Mouse (Mus musculus) yolk sac, embryonic 10.5 days (tissue): ENCODE measurements at regions not wholly inside any gene's neighbourhood (a gene's known extent, or its start where the extent isn't known, plus 50 kb on each side); places are given as distances from the start of the nearest gene placed in this dataset.
A peak's percentile ranks its signal among the peaks of the same experiment; 100 is the strongest.
"Not testable (repeated sequence)": the region's sequence is repeated elsewhere in the genome, so short reads cannot be mapped to it uniquely, and the experiment has no call there.

Experiments
- DNase-seq: peaks from one replicate; pipeline ENCODE4 v3.0.0-alpha.2; 2017; ENCODE audit warnings: low spot score

DNA sequence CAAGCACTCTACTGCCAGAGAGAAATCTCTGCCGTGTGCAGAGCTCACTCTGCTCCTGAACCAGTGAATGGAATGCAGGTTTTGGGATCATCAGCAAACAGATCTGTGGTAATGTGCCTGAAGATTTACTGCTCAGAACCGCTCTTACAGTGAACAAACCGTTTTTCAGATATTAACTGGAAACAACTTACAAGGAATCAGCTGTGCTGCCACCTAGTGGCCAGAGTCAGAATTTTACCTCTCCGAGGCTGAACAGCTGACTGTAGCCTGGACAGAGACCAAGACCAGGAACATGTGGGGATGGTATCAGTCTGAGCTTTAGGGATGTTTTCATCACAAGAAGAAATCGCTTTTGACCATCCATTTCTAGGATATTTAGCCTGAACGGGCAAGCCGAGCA lies 65.3 kb downstream of the Gm15023 start:
- DNase-seq, result not testable (repeated sequence)

DNA sequence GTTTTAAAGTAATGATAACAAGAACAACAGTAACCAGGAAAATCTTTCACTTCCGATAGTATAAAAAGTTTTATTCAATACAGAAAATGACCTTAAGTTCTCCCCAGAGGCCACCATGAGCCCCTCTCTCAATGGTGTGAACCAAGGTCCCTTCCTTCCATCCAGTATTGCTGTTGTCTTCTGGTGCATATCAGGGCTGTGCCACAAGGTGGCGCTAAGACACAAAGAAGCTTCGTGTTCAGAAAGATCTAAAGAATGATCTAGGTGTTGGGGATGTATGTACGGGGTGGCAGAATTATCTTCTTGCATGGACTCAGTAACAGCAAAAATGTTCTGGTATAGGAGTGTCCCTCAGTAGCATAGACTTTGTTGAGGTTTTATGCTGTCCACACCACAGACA lies 66.6 kb downstream of the Gm15023 start:
- DNase-seq, result not testable (repeated sequence)

DNA sequence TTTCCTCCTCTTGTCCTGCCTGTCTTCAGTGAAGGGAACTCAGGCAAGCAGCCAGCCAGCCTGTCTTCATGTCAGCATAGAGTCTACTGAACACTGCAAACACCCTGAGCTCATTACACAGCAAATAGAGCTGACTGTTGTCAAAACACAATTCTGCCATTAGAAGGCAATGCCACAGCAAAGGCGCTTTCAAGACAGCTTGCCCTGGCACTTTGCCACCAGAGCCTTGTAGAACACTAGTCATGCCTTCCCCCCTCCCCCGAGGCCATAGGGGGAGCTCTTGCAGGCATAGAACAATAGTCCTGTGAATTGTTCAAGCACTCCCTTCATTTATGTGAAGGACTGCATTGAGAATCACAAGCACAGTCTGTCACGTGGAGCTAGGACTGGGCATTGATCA lies 75.8 kb downstream of the Gm15023 start:
- DNase-seq, result no peak

DNA sequence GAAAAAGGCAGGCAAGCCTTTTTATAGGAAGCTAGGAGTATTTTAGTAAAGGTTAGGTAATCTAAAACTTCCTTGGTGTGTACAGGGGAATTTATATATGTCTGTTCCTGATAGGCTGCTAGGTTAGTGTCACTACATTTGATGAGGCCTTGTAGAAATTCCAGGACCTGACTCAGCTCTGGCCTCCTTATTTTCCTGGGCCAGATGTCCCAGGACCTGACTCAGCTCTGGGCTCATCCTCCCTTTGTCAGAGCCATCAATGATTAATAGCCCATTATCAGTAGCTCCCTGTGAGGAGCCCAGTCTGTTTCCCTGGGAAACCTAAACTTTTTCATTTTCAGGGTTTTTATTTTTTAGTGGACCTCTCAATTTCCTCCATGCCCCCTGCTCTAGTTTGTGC lies 79.3 kb downstream of the Gm15023 start:
- DNase-seq, result no peak

DNA sequence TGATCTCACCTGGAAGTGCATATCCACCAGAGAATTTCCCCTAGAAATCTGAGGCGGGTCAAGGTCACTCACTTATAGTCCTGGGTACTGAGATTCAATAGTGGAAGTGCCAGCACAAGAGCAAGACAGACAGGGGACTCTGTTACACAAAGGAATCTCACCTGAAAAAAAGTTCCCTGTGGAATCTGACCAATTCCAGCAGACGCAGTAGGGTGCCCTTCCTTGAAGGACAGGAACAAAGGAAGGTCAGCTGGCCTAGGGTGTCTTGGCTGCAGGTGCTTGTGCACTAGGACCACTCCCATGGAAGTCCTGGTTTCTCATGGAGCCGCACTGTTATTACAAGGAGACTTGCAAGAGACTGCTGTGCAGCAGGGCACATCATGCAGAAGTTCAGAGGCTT lies 81.2 kb downstream of the Gm15023 start:
- no peak for DNase-seq

DNA sequence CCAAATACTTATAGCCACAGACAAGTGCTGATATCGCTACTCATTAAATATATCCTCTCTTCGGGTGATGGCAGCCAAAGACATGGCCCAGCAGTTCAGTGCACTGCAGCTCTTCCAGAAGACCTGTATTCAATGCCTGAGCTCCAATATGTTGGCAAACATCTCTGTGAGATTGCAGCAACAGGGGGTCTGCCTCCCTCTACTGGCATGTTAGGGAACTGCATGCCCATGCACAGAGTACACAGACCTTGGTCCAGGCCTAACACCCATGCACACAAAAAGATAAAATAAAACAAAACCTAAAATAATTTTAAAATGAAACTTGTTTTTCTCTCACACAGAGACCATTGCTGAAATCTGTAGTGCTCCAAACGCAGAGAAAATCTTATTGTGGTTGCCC lies 82.1 kb upstream of the Zmat1 start:
- not testable (repeated sequence) for DNase-seq

DNA sequence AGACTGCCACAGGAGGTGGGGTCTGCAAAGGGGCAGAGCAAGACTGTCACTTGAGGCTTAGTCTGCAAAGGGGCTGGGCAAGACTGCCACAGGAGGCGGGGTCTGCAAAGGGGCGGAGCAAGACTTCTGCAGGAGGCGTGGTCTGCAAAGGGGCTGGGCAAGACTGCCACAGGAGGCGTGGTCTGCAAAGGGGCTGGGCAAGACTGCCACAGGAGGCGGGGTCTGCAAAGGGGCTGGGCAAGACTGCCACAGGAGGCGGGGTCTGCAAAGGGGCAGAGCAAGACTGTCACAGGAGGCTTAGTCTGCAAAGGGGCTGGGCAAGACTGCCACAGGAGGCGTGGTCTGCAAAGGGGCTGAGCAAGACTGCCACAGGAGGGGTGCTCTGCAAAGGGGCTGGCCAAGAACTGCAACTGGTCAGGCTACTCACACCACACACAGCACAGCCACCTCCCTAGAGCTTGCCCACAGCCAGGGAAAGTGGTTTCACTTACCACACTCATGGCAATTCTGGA lies 78.1 kb upstream of the Zmat1 start:
- peak; percentile 30 for DNase-seq

DNA sequence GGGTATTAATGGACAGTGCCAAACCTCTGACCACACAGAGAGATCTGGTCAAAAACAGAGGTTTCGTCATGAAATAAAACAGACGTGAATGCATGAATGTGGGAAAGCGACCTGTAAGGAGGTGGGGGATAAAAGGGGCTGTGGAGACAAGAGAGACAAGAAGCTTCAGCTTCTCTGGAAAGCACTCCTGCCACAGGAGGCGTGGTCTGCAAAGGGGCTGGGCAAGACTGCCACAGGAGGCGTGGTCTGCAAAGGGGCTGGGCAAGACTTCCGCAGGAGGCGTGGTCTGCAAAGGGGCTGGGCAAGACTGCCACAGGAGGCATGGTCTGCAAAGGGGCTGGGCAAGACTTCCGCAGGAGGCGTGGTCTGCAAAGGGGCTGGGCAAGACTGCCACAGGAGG lies 77.6 kb upstream of the Zmat1 start:
- not testable (repeated sequence) for DNase-seq

DNA sequence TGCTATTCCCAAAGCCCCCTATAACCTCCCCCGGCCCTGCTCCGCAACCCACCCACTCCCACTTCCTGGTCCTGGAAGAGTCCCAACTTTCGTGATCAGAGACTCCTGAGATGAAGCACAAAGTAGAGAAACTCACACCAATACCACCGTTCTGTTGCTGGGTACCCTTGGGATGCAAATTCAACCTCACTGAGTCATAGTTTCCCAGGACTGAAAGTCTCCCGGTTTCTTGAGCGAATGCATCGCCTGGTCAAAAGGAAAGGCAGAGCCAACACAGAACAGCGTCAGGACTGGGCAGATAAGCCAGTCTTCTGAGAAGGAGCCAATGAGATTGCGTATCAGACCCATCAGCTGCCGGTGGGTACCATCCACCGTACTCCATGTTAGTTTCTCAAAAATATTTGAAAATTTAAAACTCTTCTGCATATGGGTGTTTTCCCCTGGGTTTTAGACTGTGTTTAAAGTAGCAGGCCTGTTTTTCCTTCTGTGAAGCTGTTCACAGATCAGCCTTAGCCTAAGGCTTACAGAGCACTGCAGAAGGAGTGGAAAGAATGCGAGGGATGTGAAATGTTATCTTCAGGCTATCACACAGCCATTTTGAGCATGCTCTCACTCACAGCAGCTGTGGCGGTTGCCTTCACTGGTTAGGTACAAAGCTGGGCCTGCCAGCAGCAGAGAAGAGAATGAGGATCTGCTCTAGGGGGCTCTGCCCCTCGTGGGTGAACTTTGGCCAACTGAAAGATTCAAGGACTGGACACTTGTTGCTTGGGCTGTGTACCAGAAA lies 77.0 kb upstream of the Zmat1 start:
- DNase-seq, result not testable (repeated sequence)

DNA sequence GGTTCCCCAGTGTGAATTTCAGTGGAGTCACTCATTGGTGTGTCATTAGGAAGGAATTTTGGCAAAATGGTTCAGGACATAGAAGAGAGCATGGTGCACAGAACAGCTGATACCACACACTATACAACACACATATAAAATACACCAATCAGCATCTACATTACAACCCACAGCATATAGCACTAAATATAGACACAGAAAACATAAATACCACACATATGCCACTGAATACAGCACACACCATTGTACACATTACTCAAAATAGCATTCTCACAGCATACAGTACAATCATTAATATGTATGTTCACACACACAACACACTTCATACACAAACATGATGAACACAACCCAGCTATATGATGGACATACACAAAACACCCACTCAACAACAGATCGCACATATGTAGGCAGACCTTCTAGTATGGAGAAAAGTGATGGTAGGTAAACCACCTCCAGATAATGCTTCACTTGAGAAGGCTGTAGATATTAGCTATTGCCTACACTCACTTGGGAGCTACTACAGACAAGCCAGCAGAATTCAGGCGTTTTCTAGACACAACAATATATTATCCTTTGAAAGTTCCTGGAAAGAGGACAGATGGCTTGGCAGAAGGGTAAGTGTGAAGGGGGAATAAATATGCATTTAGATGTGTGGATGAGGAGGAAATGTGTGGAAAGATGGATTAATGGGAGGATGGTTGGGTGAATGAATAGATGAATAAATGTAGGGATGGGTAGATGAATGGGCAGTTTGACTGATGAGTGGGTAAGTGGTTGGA lies 71.6 kb upstream of the Zmat1 start:
- no peak for DNase-seq

DNA sequence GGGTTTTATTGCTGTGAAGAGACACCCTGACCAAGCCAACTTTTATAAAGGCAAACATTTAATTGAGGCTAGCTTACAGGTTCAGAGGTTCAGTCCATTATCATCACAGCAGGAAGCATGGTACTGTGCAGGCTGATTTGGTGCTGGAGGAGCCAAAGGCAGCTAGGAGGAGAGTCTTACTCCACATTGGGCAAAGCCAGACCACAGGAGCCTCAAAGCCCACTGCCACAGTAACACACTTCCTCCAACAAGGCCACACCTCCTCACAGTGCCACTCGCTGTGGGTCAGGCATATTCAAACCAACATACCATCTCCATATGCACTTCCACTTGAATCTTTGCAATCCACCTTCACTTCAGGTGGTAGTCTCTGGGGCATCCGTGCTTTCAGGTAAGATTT lies 70.4 kb upstream of the Zmat1 start:
- no peak for DNase-seq

DNA sequence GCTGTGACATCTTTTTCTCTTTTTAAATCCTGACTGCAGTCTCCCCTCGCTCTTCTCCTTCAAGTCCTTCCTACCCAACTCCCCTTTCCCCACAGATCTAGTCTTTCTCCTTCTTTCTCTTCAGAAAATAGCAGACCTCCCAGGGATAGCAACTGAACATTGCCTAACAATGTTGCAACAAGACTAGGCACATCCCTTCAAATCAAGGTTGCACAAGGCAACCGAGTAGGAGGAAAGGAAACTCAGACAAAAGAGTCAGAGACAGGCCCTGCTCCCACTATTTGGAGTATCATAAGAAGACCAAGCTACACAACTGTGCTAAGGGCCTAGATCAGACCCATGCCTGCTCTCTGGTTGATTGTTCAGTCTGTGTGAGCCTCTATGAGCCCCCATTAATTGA lies 66.9 kb upstream of the Zmat1 start:
- no peak for DNase-seq

DNA sequence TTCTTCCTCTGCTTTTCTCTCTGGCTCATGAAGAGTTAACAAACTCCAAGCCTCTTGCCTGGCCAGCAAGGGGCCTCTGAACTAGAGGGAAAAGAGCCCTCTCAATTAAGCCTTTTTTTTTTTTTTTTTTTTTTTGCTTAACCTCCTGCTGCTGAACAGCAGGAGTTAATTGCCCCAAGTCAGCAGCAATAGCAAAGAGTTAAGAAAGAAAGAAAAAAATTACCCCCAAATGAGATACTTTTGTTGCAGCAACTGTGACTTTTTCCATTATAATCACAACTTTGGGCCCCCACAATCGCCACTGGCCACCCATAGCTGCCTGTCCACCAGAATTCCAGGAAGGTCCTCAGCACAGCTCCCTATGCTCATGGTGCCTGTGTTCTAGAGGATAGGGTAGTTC lies 60.4 kb upstream of the Zmat1 start:
- no peak for DNase-seq

DNA sequence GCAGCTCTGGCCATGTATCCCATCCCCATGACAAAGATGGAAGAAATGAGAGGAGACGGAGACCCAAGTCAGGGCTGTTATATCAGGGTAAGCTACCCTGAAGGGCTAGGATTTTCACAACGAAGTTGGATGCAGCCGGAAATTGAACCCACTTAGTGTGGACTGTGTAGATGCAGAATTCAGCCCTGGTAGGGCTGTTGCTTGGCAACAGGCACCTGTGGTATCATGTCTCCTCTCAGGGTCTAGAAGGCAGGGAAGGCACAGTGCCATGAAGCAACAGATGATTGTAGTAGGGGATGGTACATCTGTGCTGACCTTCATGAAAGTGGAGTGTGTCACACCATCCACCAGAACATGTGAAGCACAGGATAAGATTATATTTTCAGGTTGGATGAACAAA lies 51.2 kb upstream of the Zmat1 start:
- DNase-seq, result no peak

DNA sequence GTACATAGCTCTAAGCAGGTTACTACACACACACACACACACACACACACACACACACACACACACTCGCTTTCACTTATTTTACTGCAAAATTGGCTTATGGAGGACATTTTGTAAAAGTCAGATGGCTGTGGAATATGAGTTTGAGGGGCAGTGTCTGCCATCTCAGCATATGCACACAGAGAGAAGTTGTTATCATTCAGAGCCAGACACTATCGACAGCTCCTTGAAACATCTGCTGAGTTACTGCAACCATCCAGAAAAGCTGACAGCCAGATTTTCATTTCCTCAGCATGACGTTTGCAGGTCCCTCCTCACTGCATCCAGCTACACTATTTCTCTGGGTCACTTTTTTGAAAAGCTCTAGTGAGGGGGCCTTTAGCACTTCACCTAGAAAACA lies 49.9 kb upstream of the Zmat1 start:
- no peak for DNase-seq
